8 mouse cellular contexts compared by ENCODE assay signal in the genomic region with DNA sequence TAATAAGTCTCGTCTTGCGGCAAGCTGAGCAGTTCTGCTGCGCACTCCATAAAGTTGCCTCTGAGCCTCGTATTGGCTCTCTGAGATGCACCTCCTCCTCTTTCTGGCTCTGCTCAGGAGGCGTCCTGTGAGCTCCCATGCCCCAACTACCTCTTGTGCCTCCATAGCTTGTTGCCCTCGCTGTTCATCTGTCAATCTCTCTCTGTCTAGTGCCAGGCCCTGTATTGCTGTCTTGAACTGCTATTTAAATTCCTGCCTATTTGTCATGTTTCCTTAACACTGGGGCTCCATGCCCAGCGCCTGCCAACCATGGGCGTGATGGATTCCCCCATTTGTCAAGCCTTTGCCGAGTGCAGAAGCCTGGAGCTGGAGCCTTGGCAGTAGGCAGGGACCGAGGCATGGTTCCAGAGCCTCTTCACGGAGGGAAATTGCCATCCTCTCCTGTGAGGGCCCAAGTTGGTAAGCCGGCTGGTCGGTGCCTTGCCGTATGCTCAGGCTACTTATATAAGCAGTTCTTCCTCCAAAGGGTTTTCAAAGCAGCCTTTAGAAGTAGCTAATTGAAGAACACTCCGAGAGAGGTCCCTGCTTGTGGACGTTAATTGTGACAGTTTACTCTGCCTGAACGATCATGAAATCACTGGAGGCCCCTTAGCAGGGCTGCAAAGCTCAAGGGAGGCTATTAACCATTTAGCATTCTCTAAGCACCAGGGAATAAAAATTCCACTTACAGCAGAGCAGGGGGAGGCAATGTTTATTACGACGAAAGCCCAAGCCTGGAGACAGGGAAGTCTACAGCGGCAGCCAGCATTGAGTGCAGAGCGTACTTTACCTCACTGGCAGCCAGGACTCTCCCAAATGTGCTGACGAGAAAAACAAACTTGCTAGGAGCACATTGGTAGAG. TPM values are rescaled to one million over a fixed set of nuclear protein-coding genes. Genes with fewer than 3 reads are reported as not detected.
DNase-seq lines count a peak whose midpoint lies in the region; ATAC-seq lines count a peak whose summit lies in the region.
"Had no signal": no experiment of that assay in that cellular context is flagged by ENCODE, and none has a peak within 500 bp of the region (broad histone marks: within the 10 kb centered on the region; RNA-seq: fewer than 3 reads in every experiment).

No protein-coding gene starts in this region.

- H3K4me3 ChIP-seq in midbrain, embryonic 11.5 days (ENCODE audit: low read depth, low read length) = no peak overlapping the region

- WGBS in midbrain, embryonic 11.5 days = 65% methylated on average over 22 of the region's 22 CpGs

- no peaks in the 10 kb centered on the region for H3K36me3 ChIP-seq in midbrain, embryonic 11.5 days (ENCODE audit: control insufficient read depth, insufficient read depth, low read length)

- H3K4me1 ChIP-seq in midbrain, embryonic 11.5 days (ENCODE audit: control insufficient read depth, insufficient read depth, low read length) = peaks cover 9% of the 10 kb centered on the region

- H3K27ac ChIP-seq in midbrain, embryonic 11.5 days (ENCODE audit: low read depth, low read length) = no peak overlapping the region; the same call in 1 of the 2 replicates
- H3K27ac ChIP-seq: liver, embryonic 14.5 days had no signal

- H3K4me2 ChIP-seq in midbrain, embryonic 11.5 days = no peak overlapping the region

- H3K9me3 ChIP-seq in midbrain, embryonic 11.5 days (ENCODE audit: control insufficient read depth, low read length) = no peaks in the 10 kb centered on the region

- H3K9ac ChIP-seq in midbrain, embryonic 11.5 days (ENCODE audit: low read length) = no peak overlapping the region
- H3K9ac ChIP-seq: liver, embryonic 14.5 days had no signal

- DNase-seq in adrenal gland, postnatal 36 days = peak; percentile 79 to 88
- peak; percentile 94 for DNase-seq in cerebellum, adult 9-10 months
- peak; percentile 49 to 64 for DNase-seq in frontal cortex, postnatal 25 days (ENCODE audit: low spot score in 2 of 2)
- DNase-seq in left cerebral cortex, adult 18-20 months (ENCODE audit: low spot score in 2 of 2) = peak; percentile 67 to 84
- DNase-seq in midbrain, embryonic 11.5 days (ENCODE audit: low spot score, missing footprints) = peak; percentile 83
- peak; percentile 18 for DNase-seq in yolk sac, embryonic 10.5 days (ENCODE audit: low spot score)
- DNase-seq in ovary, postnatal 10 days (ENCODE audit: low spot score) = no peak

- no peak for ATAC-seq in midbrain, embryonic 11.5 days (ENCODE audit: low FRiP score)

- no peaks in the 10 kb centered on the region for H3K27me3 ChIP-seq in midbrain, embryonic 11.5 days (ENCODE audit: control insufficient read depth, insufficient read depth, low read length)

RNA-seq across cellular contexts. Expression of gene Rgs3, which starts 53.2 kb away (rescaled TPM):
- total RNA-seq in adrenal gland, postnatal 36 days (2021) = 10 to 100 TPM; 27.3 to 40.2 TPM
- total RNA-seq in left cerebral cortex, adult 18-20 months (2021) = 10 to 100 TPM; 25.7 TPM
- 22.3 and 23.9 TPM in 2 replicates for polyA plus RNA-seq in midbrain, embryonic 11.5 days (2014; fragmentation: Nextera tagmentation; extraction: Ambion mirVana)
